Mouse (Mus musculus) forebrain, embryonic 14.5 days (tissue): ENCODE measurements around the gene Cd81. TPM values are rescaled to one million over a fixed set of nuclear protein-coding genes. Genes with fewer than 3 reads are reported as not detected.

Source experiments
- ATAC-seq: fragments of 200-750 bp; cut with Nextera tagmentation; 2 replicates; pipeline ENCODE4 v1.8.0; 2017; ENCODE audit warnings: mild to moderate bottlenecking, moderate library complexity
- DNase-seq: peaks from one replicate; pipeline ENCODE4 v3.0.0-alpha.2; 2015; ENCODE audit warnings: low spot score
- H3K27ac ChIP-seq: fragments of 300-500 bp; sonication (generic); 2 replicates; pipeline ENCODE4 v1.5.1; 2014; ENCODE audit warnings: low read depth, mild to moderate bottlenecking, control low read depth, low read length, moderate library complexity
- H3K27me3 ChIP-seq: fragments of 300-500 bp; sonication (generic); replicated peaks from 2 replicates; pipeline ENCODE4 v1.6.1; 2014; ENCODE audit warnings: low read length, control low read depth, mixed read lengths; ENCODE audit not compliant: control insufficient read depth, insufficient read depth
- H3K36me3 ChIP-seq: fragments of 300-500 bp; sonication (generic); 2 replicates; pipeline ENCODE4 v1.6.1; 2014; ENCODE audit warnings: low read length, control low read depth; ENCODE audit not compliant: control insufficient read depth, insufficient read depth
- H3K4me1 ChIP-seq: fragments of 300-500 bp; sonication (generic); 2 replicates; pipeline ENCODE4 v1.6.1; 2014; ENCODE audit warnings: antibody characterized with exemption, low read length, control low read depth; ENCODE audit not compliant: control insufficient read depth, insufficient read depth
- H3K4me2 ChIP-seq: fragments of 300-500 bp; sonication (generic); 2 replicates; pipeline ENCODE4 v1.6.1; 2014; ENCODE audit warnings: mild to moderate bottlenecking, control low read depth, low read length
- H3K4me3 ChIP-seq: fragments of 300-500 bp; sonication (generic); 2 replicates; pipeline ENCODE4 v1.5.1; 2014; ENCODE audit warnings: low read depth, low read length, control low read depth
- H3K9ac ChIP-seq: fragments of 300-500 bp; sonication (generic); 2 replicates; pipeline ENCODE4 v1.6.1; 2014; ENCODE audit warnings: mild to moderate bottlenecking, low read length, control low read depth, moderate library complexity
- H3K9me3 ChIP-seq: fragments of 300-500 bp; sonication (generic); replicated peaks from 2 replicates; pipeline ENCODE4 v1.6.1; 2016; ENCODE audit warnings: low read length, control low read depth, mixed read lengths; ENCODE audit not compliant: control insufficient read depth
- WGBS: fragments of 180-500 bp; shearing (Covaris S2); extraction: QIAGEN DNeasy Blood & Tissue Kit; methylation state at CpG from one replicate; pipeline ENCODE4 v1.1.7; 2014; 5-methylcytosine and 5-hydroxymethylcytosine counted together
- polyA plus RNA-seq: library from polyadenylated mRNA; unstranded; fragments of >200 nt; fragmentation: Nextera tagmentation; extraction: Ambion mirVana; gene quantifications from 2 replicates; pipeline ENCODE4 v1.2.1, GENCODE M21; 2014

Gene Cd81
- polyA plus RNA-seq, 1 experiment from 2014 or later: 343 TPM

DNA sequence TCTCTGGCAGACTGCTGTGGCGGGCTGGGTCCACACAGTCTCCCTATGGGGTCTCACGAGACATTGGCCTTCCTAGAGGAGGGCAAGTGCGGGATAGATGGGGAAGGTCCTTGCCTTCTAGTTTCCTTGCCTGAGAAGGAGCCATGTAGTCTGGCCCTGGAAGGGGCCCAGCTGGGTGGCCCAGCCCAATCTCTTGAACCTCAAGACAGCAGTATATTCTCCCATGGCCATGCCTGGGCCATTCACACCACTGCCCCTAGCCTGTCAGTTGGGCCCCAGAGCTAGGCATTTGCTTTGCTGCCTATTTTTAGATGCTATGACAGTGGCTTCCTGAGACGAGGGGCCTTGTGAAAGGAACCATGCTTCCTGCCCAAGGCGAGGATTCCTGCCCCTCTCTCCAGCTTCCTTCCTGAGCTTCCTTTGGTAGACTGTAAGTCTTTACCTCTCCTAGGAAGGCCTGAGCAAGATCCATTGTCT lies 5.7 kb downstream of the Cd81 start:
- Histone ChIP-seq H3K9ac (no peak overlapping the region), H3K4me2 (no peak overlapping the region), H3K9me3 (no peaks in the 10 kb centered on the region), H3K27ac (no peak overlapping the region), H3K27me3 (no peaks in the 10 kb centered on the region), H3K4me3 (no peak overlapping the region), H3K36me3 (peaks cover 18% of the 10 kb centered on the region), H3K4me1 (peaks cover 15% of the 10 kb centered on the region)
- WGBS: 83% methylated on average over 5 of the region's 5 CpGs
- no peak for DNase-seq
- ATAC-seq: no peak

DNA sequence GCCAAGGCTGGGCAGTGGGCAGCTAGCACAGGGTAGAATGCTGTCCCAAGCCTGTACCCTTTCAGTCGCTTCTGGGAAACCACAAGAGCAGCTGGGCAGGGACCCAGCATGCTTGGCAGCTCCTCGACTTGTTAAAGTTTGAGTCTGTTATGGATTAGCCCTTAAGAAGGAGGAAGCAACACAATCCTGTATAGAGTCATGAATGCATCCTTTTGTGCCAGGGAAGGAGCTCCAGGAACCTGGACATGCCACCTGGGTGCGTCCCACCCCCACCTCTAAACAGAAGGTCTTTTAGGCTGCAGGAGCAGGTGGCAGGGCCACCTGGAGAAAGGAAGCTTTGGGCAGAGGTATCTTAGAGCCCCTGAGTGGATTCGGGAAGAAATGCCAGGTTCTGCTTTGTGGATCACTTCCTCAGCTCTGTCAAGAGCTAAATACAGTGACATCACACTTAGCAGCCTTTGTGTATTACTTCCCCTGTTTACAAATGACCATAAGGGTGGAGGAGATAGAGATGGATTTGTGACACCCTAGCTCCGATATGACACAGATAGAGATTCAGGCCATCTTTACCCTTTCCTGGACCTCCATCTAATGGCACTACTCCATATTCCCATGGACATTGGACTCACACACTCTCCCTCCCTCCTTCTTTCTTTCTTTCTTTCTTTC lies 6.8 kb downstream of the Cd81 start:
- no peak for DNase-seq
- Histone ChIP-seq H3K36me3 (peaks cover 28% of the 10 kb centered on the region), H3K27ac (no peak overlapping the region), H3K4me2 (no peak overlapping the region), H3K9me3 (no peaks in the 10 kb centered on the region), H3K27me3 (no peaks in the 10 kb centered on the region), H3K4me3 (no peak overlapping the region), H3K4me1 (peaks cover 7% of the 10 kb centered on the region), H3K9ac (no peak overlapping the region)
- 78% methylated on average over 5 of the region's 5 CpGs for WGBS
- ATAC-seq: no peak

DNA sequence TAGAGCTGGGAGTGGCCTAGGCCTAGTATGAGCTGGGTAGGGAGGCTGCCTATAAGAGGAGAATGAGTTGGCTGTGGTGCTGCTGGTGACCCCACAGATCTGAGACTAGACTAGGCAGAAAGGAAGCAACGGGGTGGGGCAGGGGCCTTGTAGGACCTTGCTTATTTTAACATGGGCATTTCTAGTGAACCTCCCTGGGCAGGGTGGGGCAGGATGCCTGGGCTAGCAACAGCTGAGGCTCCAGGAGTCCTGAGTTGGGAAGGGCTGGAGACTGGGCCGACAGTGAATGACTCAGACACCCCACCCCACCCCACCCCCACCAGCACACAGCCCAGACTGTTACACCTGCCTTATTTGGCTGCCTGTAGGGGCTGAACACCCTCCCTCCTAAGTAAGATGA lies 10.2 kb downstream of the Cd81 start:
- Histone ChIP-seq H3K4me3 (no peak overlapping the region), H3K4me2 (no peak overlapping the region), H3K9ac (no peak overlapping the region), H3K27me3 (no peaks in the 10 kb centered on the region), H3K9me3 (no peaks in the 10 kb centered on the region), H3K27ac (no peak overlapping the region), H3K36me3 (peaks cover 60% of the 10 kb centered on the region), H3K4me1 (no peaks in the 10 kb centered on the region)
- no peak for ATAC-seq
- no peak for DNase-seq
- 94% methylated on average over 2 of the region's 2 CpGs for WGBS

DNA sequence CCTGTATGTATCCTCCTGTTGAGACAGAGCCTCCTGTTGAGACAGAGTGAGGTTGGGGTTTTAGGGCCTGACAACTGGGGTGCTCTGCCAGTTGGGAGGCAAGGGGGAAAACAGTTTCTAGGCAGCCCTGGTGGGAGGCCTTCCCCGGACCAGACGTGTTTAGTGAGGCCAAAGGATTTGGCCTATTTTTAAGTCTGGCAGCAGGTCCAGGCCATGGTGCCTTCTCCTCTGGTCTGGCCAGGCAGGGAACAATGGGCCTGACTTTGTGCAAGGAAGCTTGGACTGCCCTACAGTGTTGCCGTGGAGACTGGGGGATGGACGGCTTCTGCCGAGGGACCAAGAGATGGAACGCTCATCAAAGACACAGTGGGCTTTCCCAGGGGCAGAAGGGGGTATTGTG lies 11.7 kb downstream of the Cd81 start:
- DNase-seq (no peak), ATAC-seq (no peak)
- WGBS: 73% methylated on average over 6 of the region's 6 CpGs
- peaks cover 7% of the 10 kb centered on the region for H3K4me1 ChIP-seq
- no peak overlapping the region for H3K4me3 ChIP-seq
- H3K36me3 ChIP-seq: peaks cover 61% of the 10 kb centered on the region
- no peak overlapping the region for H3K9ac ChIP-seq
- no peaks in the 10 kb centered on the region for H3K9me3 ChIP-seq
- no peak overlapping the region for H3K4me2 ChIP-seq
- H3K27me3 ChIP-seq: no peaks in the 10 kb centered on the region
- H3K27ac ChIP-seq: no peak overlapping the region

DNA sequence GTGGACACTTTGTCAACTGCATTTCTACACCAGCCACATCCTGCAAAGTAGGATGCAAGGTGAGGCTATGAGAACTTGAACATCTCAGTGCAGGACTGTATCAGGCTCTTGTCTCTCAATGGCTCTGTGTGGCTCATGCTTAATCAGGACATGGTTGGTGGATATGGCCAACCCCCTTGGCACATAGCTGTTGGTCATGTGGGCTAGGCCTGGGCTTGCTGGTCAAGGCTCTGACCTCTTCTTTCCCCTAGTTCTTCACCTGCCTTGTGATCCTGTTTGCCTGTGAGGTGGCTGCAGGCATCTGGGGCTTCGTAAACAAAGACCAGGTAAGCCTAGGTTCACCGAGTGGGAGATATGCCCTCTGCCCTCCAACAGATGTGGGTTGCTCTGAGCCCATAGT lies 13.2 kb downstream of the Cd81 start:
- Histone ChIP-seq H3K27me3 (no peaks in the 10 kb centered on the region), H3K27ac (no peak overlapping the region), H3K4me3 (no peak overlapping the region), H3K36me3 (peaks cover 61% of the 10 kb centered on the region), H3K9me3 (no peaks in the 10 kb centered on the region), H3K9ac (no peak overlapping the region), H3K4me2 (no peak overlapping the region), H3K4me1 (peaks cover 14% of the 10 kb centered on the region)
- no peak for ATAC-seq
- WGBS: 100% methylated on average over 2 of the region's 2 CpGs
- DNase-seq: no peak

DNA sequence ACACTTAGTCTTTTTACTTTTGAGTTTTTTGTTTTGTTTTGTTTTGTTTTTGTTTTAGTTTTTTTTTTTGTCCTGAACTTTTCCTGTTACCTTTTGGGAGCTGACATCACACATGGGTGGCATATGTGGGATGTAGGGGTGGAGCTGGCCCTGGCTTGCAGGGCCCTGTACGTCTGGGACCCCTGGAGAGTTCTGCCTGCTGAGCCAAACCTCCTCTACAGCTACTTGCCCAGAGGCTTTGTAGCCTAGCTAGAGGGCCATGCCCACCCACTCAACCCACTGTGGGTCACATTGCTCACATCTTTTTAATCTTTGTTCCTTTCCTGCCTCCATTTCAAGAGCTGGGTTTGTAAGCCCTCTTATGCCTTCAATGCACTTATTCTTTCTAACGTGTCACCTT lies 14.9 kb downstream of the Cd81 start:
- Histone ChIP-seq H3K27me3 (no peaks in the 10 kb centered on the region), H3K9me3 (no peaks in the 10 kb centered on the region), H3K4me3 (no peak overlapping the region), H3K9ac (no peak overlapping the region), H3K36me3 (peaks cover 57% of the 10 kb centered on the region), H3K4me1 (peaks cover 15% of the 10 kb centered on the region), H3K4me2 (no peak overlapping the region), H3K27ac (no peak overlapping the region)
- ATAC-seq (no peak), DNase-seq (no peak)
- WGBS: 73% methylated on average over 2 of the region's 2 CpGs

DNA sequence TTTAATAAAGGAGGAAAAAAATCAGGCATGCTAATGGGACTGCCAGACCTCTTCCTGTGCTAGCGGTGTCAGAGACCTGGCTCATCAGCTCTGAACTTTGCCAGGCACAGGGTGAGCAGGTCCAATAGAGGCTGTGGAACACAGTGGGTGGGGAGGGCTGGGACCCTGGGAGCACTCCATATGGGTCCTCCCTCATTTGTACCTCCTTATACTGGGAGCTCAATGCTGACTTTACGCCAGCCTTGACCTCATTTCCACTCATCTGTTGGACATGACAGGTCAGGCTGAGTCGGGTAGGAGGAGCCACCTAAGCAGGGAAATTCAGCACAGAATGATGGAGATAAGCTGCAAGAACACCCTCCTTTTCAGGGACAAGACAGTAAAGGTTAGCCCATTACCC lies 15.4 kb downstream of the Cd81 start:
- H3K9ac ChIP-seq: peak overlapping the region; percentile 66; the same call in 1 of the 2 replicates
- ATAC-seq (no peak), DNase-seq (no peak)
- peak overlapping the region; percentile 97 for H3K27ac ChIP-seq
- peak overlapping the region; percentile 68 for H3K4me2 ChIP-seq
- peaks cover 15% of the 10 kb centered on the region for H3K4me1 ChIP-seq
- no peaks in the 10 kb centered on the region for H3K9me3 ChIP-seq
- H3K27me3 ChIP-seq: no peaks in the 10 kb centered on the region
- peaks cover 53% of the 10 kb centered on the region for H3K36me3 ChIP-seq
- H3K4me3 ChIP-seq: peak overlapping the region; percentile 80; the same call in 1 of the 2 replicates
- 81% methylated on average over 3 of the region's 3 CpGs for WGBS

DNA sequence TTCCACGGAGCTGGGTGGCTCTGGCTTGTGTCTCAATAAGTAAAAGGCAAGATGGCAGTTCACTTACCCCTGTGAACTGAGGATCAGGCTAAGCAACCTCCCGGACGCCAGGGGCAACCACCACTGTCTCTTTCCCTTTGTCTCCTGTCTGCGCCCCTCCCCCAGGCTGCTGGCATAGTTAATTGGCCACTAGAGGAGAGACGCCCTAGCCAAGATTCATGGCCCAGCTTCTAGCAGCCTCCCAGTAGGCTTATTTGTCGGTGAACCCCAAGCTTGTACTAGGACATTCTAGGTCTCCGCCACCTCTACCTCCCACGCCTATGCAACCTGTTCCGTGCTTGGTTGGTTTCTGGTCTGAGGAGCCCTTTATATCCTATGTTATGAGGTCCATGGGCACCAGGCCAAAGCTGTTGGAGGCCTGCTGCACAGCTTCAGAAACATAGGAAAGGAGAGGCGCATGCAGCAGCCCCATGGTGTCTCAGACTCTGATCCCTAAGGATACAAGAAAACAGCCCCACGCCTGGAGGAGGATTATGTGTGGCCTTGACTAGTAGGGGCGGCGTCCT lies 15.9 kb downstream of the Cd81 start:
- Histone ChIP-seq H3K27me3 (no peaks in the 10 kb centered on the region), H3K9me3 (no peaks in the 10 kb centered on the region), H3K27ac (peak overlapping the region; percentile 97), H3K4me2 (peak overlapping the region; percentile 68), H3K36me3 (peaks cover 48% of the 10 kb centered on the region), H3K4me1 (peaks cover 15% of the 10 kb centered on the region), H3K4me3 (peak overlapping the region; percentile 80), H3K9ac (peak overlapping the region; percentile 66)
- ATAC-seq: no peak
- 46% methylated on average over 12 of the region's 13 CpGs for WGBS
- no peak for DNase-seq

DNA sequence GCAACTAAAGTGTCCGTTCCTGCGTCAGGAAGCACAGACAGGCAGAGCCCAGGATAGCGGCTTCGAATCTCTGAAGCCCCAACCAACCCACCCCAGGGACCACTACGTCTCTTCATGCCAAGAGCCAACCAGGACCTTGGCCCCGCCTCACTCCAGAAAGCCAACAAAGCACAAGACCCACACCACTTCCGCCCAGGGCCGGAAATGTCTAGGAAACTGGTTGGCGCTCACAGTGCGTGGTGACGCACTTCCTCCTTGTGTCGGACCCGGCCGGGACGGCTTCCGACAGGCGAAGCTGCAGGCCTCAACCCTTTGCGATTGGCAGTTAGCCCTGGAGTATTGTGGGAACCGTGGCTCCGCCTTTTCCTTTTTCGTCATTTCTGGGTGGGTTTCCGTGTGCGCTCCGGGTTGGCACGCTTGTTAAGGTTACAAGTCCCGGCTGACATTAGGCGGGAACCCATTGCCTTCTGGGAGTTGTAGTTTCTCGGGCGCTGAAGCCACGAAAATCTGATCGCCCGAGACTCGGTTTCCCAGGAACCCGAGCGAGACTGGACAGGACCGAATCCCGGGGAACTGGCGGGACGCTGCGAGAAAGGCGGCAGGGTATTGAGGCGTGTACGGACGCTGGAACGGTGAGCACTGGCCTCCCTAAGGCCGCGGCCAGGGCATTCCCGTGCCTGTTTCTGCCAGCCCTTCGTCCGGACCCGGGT lies 16.5 kb downstream of the Cd81 start, which contains the start of gene Tssc4:
Gene Tssc4 (plus strand): TSS at position 368 of the 710 bp plus-strand sequence.
- H3K4me2 ChIP-seq: peak within 1 kb of the TSS; percentile 96
- peak; percentile 98 for ATAC-seq
- under 1% methylated on average over 50 of the region's 51 CpGs for WGBS
- peak within 1 kb of the TSS; percentile 80 for H3K4me3 ChIP-seq
- H3K9ac ChIP-seq: peak within 1 kb of the TSS; percentile 91
- H3K36me3 ChIP-seq: peaks cover 41% of the 10 kb centered on the region
- no peaks in the 10 kb centered on the region for H3K27me3 ChIP-seq
- DNase-seq: peak; percentile 100
- no peaks in the 10 kb centered on the region for H3K9me3 ChIP-seq
- peak within 1 kb of the TSS; percentile 97 for H3K27ac ChIP-seq
- H3K4me1 ChIP-seq: peaks cover 15% of the 10 kb centered on the region
